ENCODE assay signal across 25 mouse cellular contexts in genomic region chr4:29742746-29743145, GRCm38 (mm10).
"Had no signal": no experiment of that assay in that cellular context is flagged by ENCODE, and none has a peak within 500 bp of the region (broad histone marks: within the 10 kb centered on the region; RNA-seq: fewer than 3 reads in every experiment).

No protein-coding gene starts in this region.

- H3K9me3 ChIP-seq: hindbrain, embryonic 10.5 days; hindbrain, embryonic 12.5 days; intestine, embryonic 15.5 days; limb, embryonic 13.5 days; limb, embryonic 15.5 days; liver, embryonic 12.5 days had no signal

- H3K4me2 ChIP-seq: heart, embryonic 11.5 days; hindbrain, embryonic 12.5 days; hindbrain, embryonic 14.5 days; intestine, embryonic 15.5 days; limb, embryonic 13.5 days; limb, embryonic 15.5 days; liver, embryonic 12.5 days had no signal

- H3K9ac ChIP-seq: hindbrain, embryonic 12.5 days; hindbrain, embryonic 14.5 days; intestine, embryonic 15.5 days; limb, embryonic 13.5 days; limb, embryonic 15.5 days; liver, embryonic 12.5 days had no signal

- H3K27ac ChIP-seq: heart, adult 2 months; hindbrain, embryonic 10.5 days; hindbrain, embryonic 12.5 days; hindbrain, embryonic 14.5 days; intestine, embryonic 15.5 days; layer of hippocampus, adult 2 months; left cerebral cortex, adult 2 months; limb, embryonic 13.5 days; limb, embryonic 15.5 days; liver, embryonic 12.5 days had no signal

- H3K4me3 ChIP-seq: heart, adult 2 months; hindbrain, embryonic 10.5 days; hindbrain, embryonic 12.5 days; intestine, embryonic 15.5 days; layer of hippocampus, adult 2 months; left cerebral cortex, adult 2 months; limb, embryonic 13.5 days; limb, embryonic 15.5 days; liver, embryonic 12.5 days had no signal

- H3K36me3 ChIP-seq: hindbrain, embryonic 10.5 days; hindbrain, embryonic 12.5 days; intestine, embryonic 15.5 days; limb, embryonic 13.5 days; limb, embryonic 15.5 days; liver, embryonic 12.5 days had no signal

- ATAC-seq: hindbrain, embryonic 16.5 days; inflammation-experienced regulatory T-cells, adult 6 months; intestine, embryonic 15.5 days; intestine, postnatal 0 days; liver, embryonic 12.5 days had no signal

- H3K4me1 ChIP-seq: hindbrain, embryonic 10.5 days; hindbrain, embryonic 12.5 days; intestine, embryonic 15.5 days; limb, embryonic 13.5 days; limb, embryonic 15.5 days; liver, embryonic 12.5 days had no signal

- DNase-seq: gastrocnemius, postnatal 14 days; gastrocnemius, postnatal 36 days; heart, adult 11 months; heart, adult 2 months; heart, postnatal 10 days; heart, postnatal 4 days; kidney, adult 18-20 months; kidney, adult 8-10 months; kidney, postnatal 10 days; kidney, postnatal 25 days; kidney, postnatal 4 days; left cerebral cortex, postnatal 4 days had no signal

- H3K27me3 ChIP-seq: hindbrain, embryonic 12.5 days; intestine, embryonic 15.5 days; limb, embryonic 13.5 days; limb, embryonic 15.5 days; liver, embryonic 12.5 days had no signal
